Mouse (Mus musculus): ENCODE results near the gene Thoc3. TPM values are rescaled to one million over a fixed set of nuclear protein-coding genes. Genes with fewer than 3 reads are reported as not detected.
A peak's percentile ranks its signal among the peaks of the same experiment; 100 is the strongest.

Gene Thoc3
- polyA plus RNA-seq, 1 experiment from 2014 or later = 128 TPM

DNA sequence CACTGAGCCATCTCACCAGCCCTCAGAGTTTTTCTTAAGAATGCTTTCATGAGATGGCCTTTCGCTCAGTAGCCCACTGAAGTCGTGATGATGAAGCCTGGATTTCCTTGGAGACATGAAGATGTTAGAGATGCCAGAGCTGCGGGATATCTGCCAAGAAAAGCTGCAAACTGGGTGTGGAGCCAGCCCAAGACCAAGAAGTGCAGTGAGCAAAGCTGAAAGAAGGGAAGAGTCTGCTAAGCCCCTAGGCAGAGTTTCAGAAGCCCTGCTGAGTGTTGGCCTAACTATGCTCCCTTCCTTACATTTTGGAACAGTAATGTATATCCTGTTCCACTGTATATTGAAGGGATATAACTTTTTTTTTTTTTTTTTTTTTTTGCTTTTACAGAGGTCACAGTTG, 10.6 kb upstream of the Thoc3 start:
- WGBS = 70% methylated on average over 3 of the region's 3 CpGs
- Histone ChIP-seq H3K4me3 (no peak overlapping the region), H3K27ac (no peak overlapping the region), H3K27me3 (no peaks in the 10 kb centered on the region), H3K9ac (no peak overlapping the region), H3K4me2 (replicated peaks) (no peak overlapping the region), H3K36me3 (no peaks in the 10 kb centered on the region), H3K9me3 (replicated peaks) (no peaks in the 10 kb centered on the region), H3K4me1 (no peaks in the 10 kb centered on the region)
- ATAC-seq (ENCODE audit: low FRiP score) = no peak

DNA sequence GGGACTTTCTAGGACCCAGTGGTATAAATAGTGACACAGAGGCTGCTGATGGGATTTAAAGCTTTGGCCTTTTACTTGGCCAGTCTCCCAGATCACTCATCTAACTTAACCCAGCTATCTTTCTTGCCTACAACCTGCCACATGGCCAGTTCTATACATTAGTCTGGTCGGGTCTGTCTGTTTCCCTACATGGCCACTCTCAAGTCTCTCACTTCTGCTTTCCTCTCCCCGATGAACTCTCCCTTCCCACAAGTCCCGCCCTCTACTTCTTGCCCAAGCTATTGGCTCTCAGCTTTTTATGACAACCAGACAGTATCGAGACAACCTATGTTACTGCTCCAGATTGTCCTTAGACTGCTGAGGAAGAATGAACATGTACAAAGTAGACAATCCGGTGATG, 7.1 kb upstream of the Thoc3 start:
- H3K9me3 ChIP-seq (replicated peaks) = no peaks in the 10 kb centered on the region
- H3K27me3 ChIP-seq = no peaks in the 10 kb centered on the region
- H3K9ac ChIP-seq = no peak overlapping the region
- H3K4me1 ChIP-seq = no peaks in the 10 kb centered on the region
- no peak overlapping the region for H3K4me3 ChIP-seq
- ATAC-seq (ENCODE audit: low FRiP score) = no peak
- no peak overlapping the region for H3K27ac ChIP-seq
- no peaks in the 10 kb centered on the region for H3K36me3 ChIP-seq
- H3K4me2 ChIP-seq (replicated peaks) = no peak overlapping the region
- 84% methylated on average over 5 of the region's 5 CpGs for WGBS

DNA sequence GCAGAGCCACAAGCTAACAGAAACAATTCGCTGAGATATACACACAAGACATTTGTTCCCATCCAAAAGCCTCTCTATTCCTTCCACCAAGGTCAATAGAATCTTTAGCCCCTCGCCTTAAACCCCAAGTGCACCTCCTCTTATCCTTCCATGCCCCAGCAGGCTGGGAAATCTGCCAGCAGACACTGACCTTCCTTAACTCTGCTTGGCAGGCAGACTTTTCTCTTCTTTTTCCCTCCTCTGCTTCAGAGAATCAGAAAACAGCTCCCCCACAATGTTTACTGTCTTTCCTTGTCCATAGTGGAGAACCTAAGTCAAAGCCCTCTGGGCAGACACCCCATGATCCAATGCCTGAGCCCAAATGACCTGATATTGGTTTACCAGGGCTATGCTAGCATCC, 6.3 kb upstream of the Thoc3 start:
- Histone ChIP-seq H3K27ac (no peak overlapping the region), H3K4me3 (no peak overlapping the region), H3K9ac (no peak overlapping the region), H3K36me3 (no peaks in the 10 kb centered on the region), H3K9me3 (replicated peaks) (no peaks in the 10 kb centered on the region), H3K4me1 (no peaks in the 10 kb centered on the region), H3K4me2 (replicated peaks) (no peak overlapping the region), H3K27me3 (no peaks in the 10 kb centered on the region)
- 74% methylated on average over 2 of the region's 2 CpGs for WGBS
- ATAC-seq (ENCODE audit: low FRiP score) = no peak

DNA sequence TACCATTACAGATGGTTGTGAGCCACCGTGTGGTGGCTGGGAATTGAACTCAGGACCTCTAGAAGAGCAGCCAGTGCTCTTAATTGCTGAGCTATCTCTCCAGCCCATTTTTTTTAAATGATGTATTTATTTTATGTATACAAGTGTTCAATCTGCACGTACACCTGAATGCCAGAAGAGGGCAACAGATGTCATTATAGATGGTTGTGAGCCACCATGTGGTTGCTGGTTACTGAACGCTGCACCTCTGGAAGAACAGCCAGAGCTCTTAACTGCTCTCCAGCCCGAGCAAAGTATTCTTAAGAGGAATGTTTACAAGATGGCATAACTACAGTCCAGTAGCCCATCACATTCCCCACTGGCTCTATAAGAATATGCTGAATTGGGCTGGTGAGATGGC, 3.3 kb upstream of the Thoc3 start:
- no peak overlapping the region for H3K27ac ChIP-seq
- H3K4me1 ChIP-seq = peaks cover 11% of the 10 kb centered on the region
- no peaks in the 10 kb centered on the region for H3K9me3 ChIP-seq (replicated peaks)
- ATAC-seq (ENCODE audit: low FRiP score) = no peak
- H3K36me3 ChIP-seq = peaks cover 4% of the 10 kb centered on the region; the same call in 1 of the 2 replicates
- H3K27me3 ChIP-seq = no peaks in the 10 kb centered on the region
- no peak overlapping the region for H3K9ac ChIP-seq
- 89% methylated on average over 4 of the region's 4 CpGs for WGBS
- H3K4me3 ChIP-seq = no peak overlapping the region
- H3K4me2 ChIP-seq (replicated peaks) = no peak overlapping the region

DNA sequence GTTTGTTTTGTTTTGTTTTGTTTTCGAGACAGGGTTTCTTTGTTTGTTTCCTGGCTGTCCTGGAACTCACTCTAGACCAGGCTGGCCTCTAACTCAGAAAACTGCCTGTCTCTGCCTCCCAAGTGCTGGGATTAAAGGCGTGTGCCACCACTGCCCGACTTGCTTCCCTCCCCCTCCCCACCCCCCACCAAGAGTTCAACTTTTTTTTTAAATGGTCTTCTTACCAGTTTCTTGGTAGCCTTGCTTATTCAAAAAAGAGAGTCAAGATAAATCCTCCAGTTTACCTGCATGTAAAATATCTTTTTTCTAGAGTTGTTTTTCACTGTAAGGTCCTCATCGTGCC, 334 bp upstream of the Thoc3 start:
- Histone ChIP-seq H3K9me3 (replicated peaks) (peaks cover 8% of the 10 kb centered on the region; the same call in 1 of the 2 replicates), H3K9ac (no peak overlapping the region), H3K4me3 (peak overlapping the region; percentile 81), H3K4me1 (peaks cover 11% of the 10 kb centered on the region), H3K36me3 (peaks cover 33% of the 10 kb centered on the region), H3K27ac (no peak overlapping the region), H3K4me2 (replicated peaks) (peak overlapping the region; percentile 92), H3K27me3 (no peaks in the 10 kb centered on the region)
- peak; percentile 76 for ATAC-seq (ENCODE audit: low FRiP score)
- WGBS = 18% methylated on average over 4 of the region's 4 CpGs

DNA sequence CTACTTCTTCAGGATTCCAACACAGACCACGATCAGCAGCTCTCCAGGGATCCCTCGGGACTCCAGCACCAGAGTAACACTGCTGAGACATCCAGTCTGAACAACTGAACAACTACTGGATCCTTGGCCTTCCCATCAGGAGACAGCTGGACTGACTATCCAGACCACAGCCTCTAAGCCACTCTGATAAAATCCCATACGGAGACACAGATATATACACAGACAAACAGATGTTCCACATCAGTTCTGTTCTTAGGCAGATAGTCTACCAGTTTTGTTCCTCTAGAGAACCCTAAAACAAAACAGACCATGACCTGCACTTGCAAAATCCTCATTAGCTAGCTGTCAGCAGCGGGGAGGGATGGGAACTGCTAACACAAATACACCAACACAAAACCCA, 9.4 kb downstream of the Thoc3 start:
- no peak overlapping the region for H3K27ac ChIP-seq
- no peak overlapping the region for H3K4me3 ChIP-seq
- H3K27me3 ChIP-seq = no peaks in the 10 kb centered on the region
- H3K9ac ChIP-seq = no peak overlapping the region
- ATAC-seq (ENCODE audit: low FRiP score) = no peak
- H3K4me1 ChIP-seq = no peaks in the 10 kb centered on the region
- WGBS = 89% methylated on average over 4 of the region's 4 CpGs
- peaks cover 93% of the 10 kb centered on the region for H3K36me3 ChIP-seq
- no peak overlapping the region for H3K4me2 ChIP-seq (replicated peaks)
- H3K9me3 ChIP-seq (replicated peaks) = peaks cover 2% of the 10 kb centered on the region; the same call in 1 of the 2 replicates

DNA sequence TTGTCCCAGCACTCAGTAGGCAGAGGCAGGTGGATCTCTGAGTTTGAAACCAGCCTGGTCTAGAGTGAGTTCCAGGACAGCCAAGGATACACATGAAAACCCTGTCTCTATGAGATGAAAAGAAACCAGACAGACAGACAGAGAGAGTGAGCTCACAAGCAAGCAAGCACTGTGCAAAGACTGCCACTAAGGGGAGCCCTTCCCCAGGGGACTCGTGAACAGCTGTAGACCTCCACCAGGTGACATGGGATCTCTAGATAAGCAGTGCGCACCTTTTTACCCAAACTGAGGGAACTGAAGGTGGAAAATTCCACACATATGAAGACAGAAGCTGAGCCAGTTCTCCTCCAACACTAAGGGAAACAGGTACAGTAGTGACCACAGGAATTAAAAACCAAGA, 11.6 kb downstream of the Thoc3 start:
- H3K36me3 ChIP-seq = peaks cover 74% of the 10 kb centered on the region
- H3K9me3 ChIP-seq (replicated peaks) = no peaks in the 10 kb centered on the region
- ATAC-seq (ENCODE audit: low FRiP score) = no peak

DNA sequence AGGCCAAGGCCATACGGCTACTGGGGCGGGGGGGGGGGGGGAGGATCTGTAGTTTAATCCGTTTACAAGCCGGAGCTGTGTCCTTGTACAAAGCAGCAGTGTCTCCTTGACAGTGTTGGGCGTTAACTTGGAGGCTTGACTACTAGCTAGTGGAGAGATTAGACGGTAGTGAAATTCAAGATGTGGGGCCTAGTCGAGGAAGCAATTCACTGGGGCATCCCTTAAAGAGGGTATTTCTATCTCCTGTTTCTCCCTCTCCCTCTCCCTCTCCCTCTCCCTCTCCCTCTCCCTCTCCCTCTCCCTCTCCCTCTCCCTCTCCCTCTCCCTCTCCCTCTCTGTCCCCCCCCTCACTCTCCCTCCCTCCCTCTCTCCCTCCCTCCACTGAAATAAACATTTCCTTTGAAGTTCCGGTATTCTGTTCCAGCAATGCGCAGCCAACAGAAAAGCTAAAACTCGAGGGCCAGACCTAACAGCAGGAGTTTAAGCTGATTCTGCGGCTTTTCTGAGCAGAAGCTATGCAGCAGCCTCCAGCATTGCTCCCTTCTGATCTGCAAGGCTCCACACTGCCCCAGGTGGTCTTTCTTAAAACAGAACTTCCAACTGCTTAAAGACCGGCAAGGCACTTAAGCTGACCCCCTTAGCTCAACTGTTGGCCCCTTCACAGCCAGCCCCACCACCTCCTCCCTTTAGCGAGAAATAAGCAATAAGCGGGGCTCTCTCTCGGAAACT, 21.0 kb downstream of the Thoc3 start:
- H3K27ac ChIP-seq = no peak overlapping the region
- H3K4me3 ChIP-seq = no peak overlapping the region
- peaks cover 11% of the 10 kb centered on the region for H3K4me1 ChIP-seq
- peak overlapping the region; percentile 22 for H3K4me2 ChIP-seq (replicated peaks)
- no peak for ATAC-seq (ENCODE audit: low FRiP score)
- H3K27me3 ChIP-seq = peaks cover 8% of the 10 kb centered on the region; the same call in 1 of the 2 replicates
- no peak overlapping the region for H3K9ac ChIP-seq
- no peaks in the 10 kb centered on the region for H3K36me3 ChIP-seq
- no peaks in the 10 kb centered on the region for H3K9me3 ChIP-seq (replicated peaks)
- 3% methylated on average over 15 of the region's 15 CpGs for WGBS

More for the DNA sequence above, 11.6 kb downstream of the Thoc3 start:
- Histone ChIP-seq H3K4me1 (no peaks in the 10 kb centered on the region), H3K9ac (no peak overlapping the region), H3K27me3 (no peaks in the 10 kb centered on the region), H3K4me2 (replicated peaks) (no peak overlapping the region), H3K27ac (no peak overlapping the region), H3K4me3 (no peak overlapping the region)
- WGBS = 79% methylated on average over 2 of the region's 2 CpGs

DNA sequence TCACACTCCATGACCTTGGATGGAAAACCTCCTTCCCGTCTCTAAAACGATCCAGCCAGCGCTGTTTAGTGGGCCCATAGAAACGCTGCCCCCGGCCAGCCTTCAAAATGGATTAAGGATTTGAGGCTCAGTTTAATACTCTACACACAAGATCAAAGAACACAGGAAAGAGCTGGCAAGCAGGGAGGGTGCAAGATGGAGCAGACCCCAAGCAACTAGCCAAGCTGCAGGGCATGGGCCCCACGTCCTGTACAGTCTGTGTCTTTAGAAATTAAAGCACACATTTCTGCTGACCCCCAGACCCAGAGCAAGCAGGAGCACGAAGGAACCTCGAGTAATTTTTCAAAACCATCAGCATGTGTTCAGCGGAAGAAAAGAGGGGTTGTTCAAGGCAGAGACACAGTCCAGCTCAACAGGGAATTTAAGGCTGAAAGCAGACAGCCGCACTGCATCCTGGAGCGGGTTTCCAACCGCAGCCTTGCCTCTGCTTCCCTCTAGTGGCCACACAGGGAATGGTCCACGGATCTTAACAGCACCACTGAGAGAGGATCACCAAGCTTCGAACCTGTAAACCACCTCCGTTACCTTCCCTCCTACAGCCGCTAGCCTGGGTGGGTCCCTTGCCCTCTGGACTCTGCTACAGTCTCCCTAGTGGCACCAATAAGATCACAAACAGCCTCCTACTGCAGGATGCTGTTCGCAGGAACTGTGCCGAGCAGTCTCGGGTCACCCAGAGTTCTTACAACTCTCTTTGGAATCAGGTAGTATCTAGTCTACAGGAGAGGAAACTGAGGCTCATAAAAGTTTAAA, 21.8 kb downstream of the Thoc3 start:
- no peaks in the 10 kb centered on the region for H3K9me3 ChIP-seq (replicated peaks)
- 28% methylated on average over 19 of the region's 19 CpGs for WGBS
- no peak overlapping the region for H3K4me3 ChIP-seq
- H3K27me3 ChIP-seq = peaks cover 8% of the 10 kb centered on the region; the same call in 1 of the 2 replicates
- no peaks in the 10 kb centered on the region for H3K36me3 ChIP-seq
- peaks cover 11% of the 10 kb centered on the region for H3K4me1 ChIP-seq
- peak; percentile 81 for ATAC-seq (ENCODE audit: low FRiP score)
- H3K4me2 ChIP-seq (replicated peaks) = peak overlapping the region; percentile 22; the same call in 1 of the 2 replicates
- H3K27ac ChIP-seq = no peak overlapping the region
- H3K9ac ChIP-seq = no peak overlapping the region

DNA sequence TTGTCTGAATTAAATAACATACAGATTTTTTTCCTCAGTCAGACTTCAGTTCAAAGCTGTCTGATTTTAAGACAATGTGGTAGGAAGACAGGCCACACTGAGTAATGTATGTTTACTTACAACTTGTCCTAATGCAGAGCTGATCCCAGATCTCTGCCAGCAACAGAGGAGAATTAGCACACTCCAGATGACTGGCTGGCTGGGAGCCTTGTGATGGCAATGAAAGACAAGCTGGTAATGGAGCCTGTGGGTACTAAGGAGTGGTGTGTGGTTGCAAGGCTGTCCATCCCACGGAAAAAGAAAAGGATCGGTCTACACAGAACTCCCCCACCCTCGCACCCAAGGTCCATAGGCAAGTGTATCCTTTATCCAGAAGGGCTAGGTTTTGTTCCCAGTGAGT, 25.0 kb downstream of the Thoc3 start:
- no peak for ATAC-seq (ENCODE audit: low FRiP score)
- Histone ChIP-seq H3K4me3 (no peak overlapping the region), H3K9me3 (replicated peaks) (no peaks in the 10 kb centered on the region), H3K9ac (no peak overlapping the region), H3K4me2 (replicated peaks) (no peak overlapping the region), H3K36me3 (no peaks in the 10 kb centered on the region), H3K27ac (no peak overlapping the region), H3K27me3 (peaks cover 8% of the 10 kb centered on the region; the same call in 1 of the 2 replicates), H3K4me1 (peaks cover 11% of the 10 kb centered on the region)
- 79% methylated on average over 3 of the region's 3 CpGs for WGBS

DNA sequence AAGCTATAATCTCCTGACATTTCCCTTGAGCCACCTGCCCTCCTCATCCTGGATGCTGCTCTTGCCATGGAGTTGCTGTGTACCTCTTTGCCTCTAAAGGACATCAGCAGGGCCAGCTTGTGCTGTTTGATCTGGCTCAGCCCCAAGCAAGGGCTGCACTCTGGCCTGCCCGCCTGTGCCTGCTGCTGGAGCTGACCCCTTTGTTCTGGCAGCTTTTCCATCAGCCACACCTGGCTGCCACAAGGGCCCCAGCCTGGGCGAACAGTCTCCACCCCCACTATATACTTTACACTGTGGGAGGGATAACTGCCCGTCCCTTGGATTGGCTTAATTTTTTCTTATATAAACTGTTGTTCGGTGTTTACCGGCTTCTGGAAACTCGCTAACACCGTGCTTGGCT, 28.7 kb downstream of the Thoc3 start:
- Histone ChIP-seq H3K4me1 (no peaks in the 10 kb centered on the region; the same call in 1 of the 2 replicates), H3K4me2 (replicated peaks) (no peak overlapping the region), H3K27me3 (no peaks in the 10 kb centered on the region), H3K9me3 (replicated peaks) (no peaks in the 10 kb centered on the region), H3K4me3 (no peak overlapping the region), H3K9ac (no peak overlapping the region), H3K36me3 (no peaks in the 10 kb centered on the region), H3K27ac (no peak overlapping the region)
- no peak for ATAC-seq (ENCODE audit: low FRiP score)
- WGBS = 75% methylated on average over 7 of the region's 7 CpGs

DNA sequence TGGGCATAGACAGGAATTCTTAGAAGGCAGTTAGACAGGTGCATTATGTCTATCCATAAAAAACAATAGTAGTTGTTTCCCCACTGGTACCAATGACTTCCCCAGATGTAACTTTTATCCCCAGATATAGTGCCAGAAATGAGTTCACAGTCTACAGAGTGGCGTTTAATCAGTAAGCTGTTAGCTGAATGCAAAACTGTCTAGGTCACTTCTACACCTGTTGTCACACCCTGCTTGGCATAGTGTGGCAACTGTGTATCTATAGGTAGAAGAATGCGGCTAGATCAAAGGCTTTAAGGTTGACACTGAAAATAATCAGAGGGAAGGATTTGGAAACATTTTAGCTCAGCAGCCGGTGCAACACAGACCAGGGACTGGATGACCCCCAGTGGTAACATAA, 29.8 kb downstream of the Thoc3 start:
- no peak for ATAC-seq (ENCODE audit: low FRiP score)
- H3K36me3 ChIP-seq = no peaks in the 10 kb centered on the region
- no peaks in the 10 kb centered on the region for H3K9me3 ChIP-seq (replicated peaks)
- H3K27me3 ChIP-seq = no peaks in the 10 kb centered on the region
- H3K27ac ChIP-seq = no peak overlapping the region
- 77% methylated on average over 3 of the region's 3 CpGs for WGBS
- no peak overlapping the region for H3K4me2 ChIP-seq (replicated peaks)
- H3K9ac ChIP-seq = no peak overlapping the region
- no peak overlapping the region for H3K4me3 ChIP-seq
- H3K4me1 ChIP-seq = no peaks in the 10 kb centered on the region; the same call in 1 of the 2 replicates

Data from hindbrain, embryonic 12.5 days (tissue).